Mouse (Mus musculus) heart, embryonic 10.5 days (tissue): ENCODE data around the gene Plekhb1. TPM values are rescaled to one million over a fixed set of nuclear protein-coding genes. Genes with fewer than 3 reads are reported as not detected.

ENCODE experiments used
- DNase-seq: peaks from one replicate; pipeline ENCODE4 v3.0.0-alpha.2; 2017; ENCODE audit warnings: low spot score
- H3K27ac ChIP-seq: fragments of 300-500 bp; sonication (generic); 2 replicates; pipeline ENCODE4 v1.5.1; 2016; ENCODE audit warnings: mild to moderate bottlenecking
- H3K27me3 ChIP-seq: fragments of 300-500 bp; sonication (generic); 2 replicates; pipeline ENCODE4 v1.6.1; 2016; ENCODE audit warnings: mild to moderate bottlenecking; ENCODE audit not compliant: poor library complexity, insufficient read depth, severe bottlenecking
- H3K36me3 ChIP-seq: fragments of 300-500 bp; sonication (generic); 2 replicates; pipeline ENCODE4 v1.6.1; 2016; ENCODE audit warnings: mild to moderate bottlenecking, moderate library complexity
- H3K4me1 ChIP-seq: fragments of 300-500 bp; sonication (generic); 2 replicates; pipeline ENCODE4 v1.6.1; 2016; ENCODE audit warnings: mild to moderate bottlenecking
- H3K4me3 ChIP-seq: fragments of 300-500 bp; sonication (generic); 2 replicates; pipeline ENCODE4 v1.5.1; 2016; ENCODE audit warnings: mild to moderate bottlenecking, moderate library complexity
- H3K9me3 ChIP-seq: fragments of 300-500 bp; sonication (generic); 2 replicates; pipeline ENCODE4 v1.6.1; 2016; ENCODE audit warnings: mild to moderate bottlenecking, moderate library complexity
- WGBS: fragments of 180-500 bp; shearing (Covaris S2); methylation state at CpG from one replicate; pipeline ENCODE4 v1.1.7; 2016; 5-methylcytosine and 5-hydroxymethylcytosine counted together
- polyA plus RNA-seq: library from polyadenylated mRNA; unstranded; fragments of >200 nt; fragmentation: Nextera tagmentation; extraction: Ambion mirVana; gene quantifications from 2 replicates; pipeline ENCODE4 v1.2.1, GENCODE M21; 2016

Plekhb1 gene
- polyA plus RNA-seq, 1 experiment from 2014 or later = 2.4 TPM

DNA sequence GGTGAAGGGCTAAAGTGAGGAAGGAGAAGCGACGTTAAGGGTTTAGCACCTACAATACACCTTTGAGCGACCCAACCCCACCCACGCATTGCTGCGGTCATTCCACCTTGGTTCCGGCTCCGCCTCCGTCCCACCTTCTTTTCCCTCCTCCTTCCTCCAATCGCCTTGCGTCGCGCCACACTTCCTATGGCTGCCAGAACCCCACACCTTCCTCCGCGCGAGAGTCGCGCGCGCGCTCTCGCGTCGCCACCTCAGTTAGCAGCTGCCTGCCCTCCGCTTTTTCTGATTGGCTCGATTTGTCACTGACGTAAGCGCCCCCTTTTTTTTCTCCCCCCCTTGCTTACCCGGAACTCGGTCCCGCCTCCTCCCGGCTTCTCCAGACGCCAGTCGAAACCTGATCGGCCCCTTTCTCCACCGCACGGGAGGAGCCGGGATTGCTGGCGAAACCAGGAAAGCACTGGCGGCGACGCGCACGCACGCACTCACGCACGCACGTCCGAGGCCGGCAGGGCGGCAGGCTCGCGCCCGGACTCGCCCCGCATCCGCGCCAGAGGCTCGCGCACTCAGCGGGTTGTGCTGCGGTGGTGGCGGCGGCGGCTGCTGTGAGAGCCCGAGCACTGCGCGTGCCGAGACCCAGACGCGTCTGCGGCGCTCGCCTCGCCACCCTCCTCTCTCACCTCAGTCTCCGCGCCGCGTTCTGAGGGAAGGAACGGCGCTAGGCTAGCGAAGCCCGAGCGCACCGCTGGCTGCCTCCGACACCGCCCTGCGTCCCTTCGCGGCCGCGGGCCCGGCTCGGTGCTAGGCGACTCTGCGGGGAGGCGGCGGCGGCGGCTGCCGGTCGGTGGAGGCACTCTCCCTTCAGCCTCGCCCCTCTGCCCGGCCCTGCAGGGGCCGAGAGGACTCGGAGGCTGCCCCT lies 54.7 kb downstream of the Plekhb1 start, which contains the start of gene Rab6a:
Gene Rab6a (plus strand): TSS at position 197 of the 916 bp plus-strand sequence.
- H3K36me3 ChIP-seq = no peaks in the 10 kb centered on the region
- under 1% methylated on average over 105 of the region's 105 CpGs for WGBS
- peak within 1 kb of the TSS; percentile 99 for H3K27ac ChIP-seq
- H3K4me1 ChIP-seq = peaks cover 9% of the 10 kb centered on the region; the same call in 1 of the 2 replicates
- peak; percentile 100 for DNase-seq
- no peaks in the 10 kb centered on the region for H3K9me3 ChIP-seq
- H3K4me3 ChIP-seq = peak within 1 kb of the TSS; percentile 99
- no peaks in the 10 kb centered on the region for H3K27me3 ChIP-seq

DNA sequence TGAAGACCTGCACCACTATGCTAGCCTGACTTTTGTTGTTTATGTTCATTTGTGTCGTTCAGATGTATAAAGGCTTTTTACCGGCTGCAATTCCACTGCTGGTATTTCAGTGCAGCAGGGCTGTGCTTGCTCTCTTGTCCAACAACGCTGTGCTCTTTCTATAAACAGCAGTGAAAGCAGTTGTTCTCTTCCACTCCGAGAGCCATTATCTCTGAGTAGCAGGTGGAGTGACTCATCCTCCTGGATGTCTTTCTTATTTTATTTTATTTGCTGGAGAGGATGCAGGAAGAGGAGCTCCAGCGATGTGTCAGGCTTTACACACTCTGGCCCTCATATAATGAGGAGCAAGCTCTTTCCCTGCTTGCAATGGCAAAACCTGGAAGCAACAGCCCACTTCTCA lies 62.0 kb downstream of the Plekhb1 start:
- no peak overlapping the region for H3K27ac ChIP-seq
- H3K4me3 ChIP-seq = no peak overlapping the region
- no peaks in the 10 kb centered on the region for H3K4me1 ChIP-seq
- no peaks in the 10 kb centered on the region for H3K9me3 ChIP-seq
- DNase-seq = no peak
- 70% methylated on average over 5 of the region's 5 CpGs for WGBS
- no peaks in the 10 kb centered on the region for H3K36me3 ChIP-seq
- no peaks in the 10 kb centered on the region for H3K27me3 ChIP-seq

DNA sequence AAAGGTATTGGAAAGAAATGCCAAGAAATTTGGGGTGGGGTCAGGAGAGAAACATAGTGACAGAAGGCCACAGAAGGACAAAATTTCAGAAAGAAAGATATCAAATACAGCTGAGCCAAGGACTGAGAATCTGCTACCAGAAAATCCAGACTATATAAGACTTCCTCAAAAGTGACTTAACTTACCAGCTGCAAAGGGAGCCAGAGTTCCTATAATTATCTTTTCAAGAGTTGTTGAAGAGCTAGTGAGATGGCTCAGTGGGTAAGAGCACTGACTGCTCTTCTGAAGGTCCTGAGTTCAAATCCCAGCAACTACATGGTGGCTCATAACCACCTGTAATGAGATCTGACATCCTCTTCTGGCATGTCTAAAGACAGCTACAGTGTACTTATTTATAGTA lies 68.9 kb downstream of the Plekhb1 start:
- no peaks in the 10 kb centered on the region for H3K9me3 ChIP-seq
- no peaks in the 10 kb centered on the region for H3K4me1 ChIP-seq
- DNase-seq = no peak
- no peaks in the 10 kb centered on the region for H3K36me3 ChIP-seq
- H3K4me3 ChIP-seq = no peak overlapping the region
- H3K27me3 ChIP-seq = no peaks in the 10 kb centered on the region
- H3K27ac ChIP-seq = no peak overlapping the region

Other genes with a start within 250 kb of the Plekhb1 start
- 0.05 and 0.14 TPM in 2 replicates for gene Ucp3, start 189.4 kb downstream of the Plekhb1 start, polyA plus RNA-seq
- gene Ucp2, start 169.1 kb downstream of the Plekhb1 start, polyA plus RNA-seq = 165 and 231 TPM in 2 replicates
- 0.22 and 0.35 TPM in 2 replicates for gene Dnajb13, start 147.5 kb downstream of the Plekhb1 start, polyA plus RNA-seq
- gene Coa4, start 125.3 kb downstream of the Plekhb1 start, polyA plus RNA-seq = 26.4 and 31.3 TPM in 2 replicates
- gene Rab6a, start 55.0 kb downstream of the Plekhb1 start, polyA plus RNA-seq = 89.5 and 106 TPM in 2 replicates
- gene Mrpl48, start 54.1 kb downstream of the Plekhb1 start, polyA plus RNA-seq = 75.7 and 78.8 TPM in 2 replicates
- gene Fam168a, start 44.2 kb upstream of the Plekhb1 start, polyA plus RNA-seq = 29.4 and 35.4 TPM in 2 replicates
- 4.4 and 5.3 TPM in 2 replicates for gene Relt, start 201.0 kb upstream of the Plekhb1 start, polyA plus RNA-seq